Mouse (Mus musculus) frontal cortex, postnatal 25 days (tissue): Measurements from ENCODE around the gene Vmn2r26.
"Not testable (repeated sequence)": the region's sequence is repeated elsewhere in the genome, so short reads cannot be mapped to it uniquely, and the experiment has no call there.

Experiments
- DNase-seq, 2 experiments: peaks; one replicate each; pipeline ENCODE4 v3.0.0; 2022; ENCODE audit warnings: low spot score in 2 of 2

Vmn2r26 gene

GRCm38 (mm10) chr6:124024268-124024667, at the start of gene Vmn2r26:
TSS of gene Vmn2r26 (plus strand) at chr6:124024568.
- DNase-seq: not testable (repeated sequence)

GRCm38 (mm10) chr6:124020841-124021240, 3.5 kb upstream of the Vmn2r26 start:
- DNase-seq: no peak

GRCm38 (mm10) chr6:124048388-124048787, 24.0 kb downstream of the Vmn2r26 start:
- no peak for DNase-seq

GRCm38 (mm10) chr6:124053611-124054010, 29.2 kb downstream of the Vmn2r26 start:
- not testable (repeated sequence) for DNase-seq

GRCm38 (mm10) chr6:124102334-124102733, 78.0 kb downstream of the Vmn2r26 start:
- DNase-seq: no peak
